Mouse (Mus musculus) heart, embryonic 13.5 days (tissue): ENCODE results near the gene Lmo4. TPM values are rescaled to one million over a fixed set of nuclear protein-coding genes. Genes with fewer than 3 reads are reported as not detected.

Experiments
- ATAC-seq: fragments of 200-750 bp; cut with Nextera tagmentation; 2 replicates; pipeline ENCODE4 v1.8.0; 2017; ENCODE audit warnings: moderate TSS enrichment; ENCODE audit not compliant: insufficient number of reproducible peaks, low FRiP score, low TSS enrichment; ENCODE audit errors: extremely low read depth
- H3K27ac ChIP-seq: fragments of 300-500 bp; sonication (generic); replicated peaks from 2 replicates; pipeline ENCODE4 v1.5.1; 2015; ENCODE audit warnings: moderate library complexity, mild to moderate bottlenecking, inconsistent platforms
- H3K27me3 ChIP-seq: fragments of 300-500 bp; sonication (generic); replicated peaks from 2 replicates; pipeline ENCODE4 v1.6.1; 2015; ENCODE audit warnings: mild to moderate bottlenecking, inconsistent platforms
- H3K36me3 ChIP-seq: fragments of 300-500 bp; sonication (generic); 2 replicates; pipeline ENCODE4 v1.6.1; 2015; ENCODE audit warnings: mild to moderate bottlenecking, inconsistent platforms
- H3K4me1 ChIP-seq: fragments of 300-500 bp; sonication (generic); 2 replicates; pipeline ENCODE4 v1.6.1; 2015; ENCODE audit warnings: inconsistent platforms
- H3K4me2 ChIP-seq: fragments of 300-500 bp; sonication (generic); 2 replicates; pipeline ENCODE4 v1.6.1; 2015; ENCODE audit warnings: inconsistent platforms, mild to moderate bottlenecking, moderate library complexity
- H3K4me3 ChIP-seq: fragments of 300-500 bp; sonication (generic); 2 replicates; pipeline ENCODE4 v1.5.1; 2015; ENCODE audit warnings: moderate library complexity, mild to moderate bottlenecking, inconsistent platforms
- H3K9ac ChIP-seq: fragments of 300-500 bp; sonication (generic); 2 replicates; pipeline ENCODE4 v1.6.1; 2015; ENCODE audit warnings: inconsistent platforms, mild to moderate bottlenecking, moderate library complexity
- H3K9me3 ChIP-seq: fragments of 300-500 bp; sonication (generic); 2 replicates; pipeline ENCODE4 v1.6.1; 2016; ENCODE audit warnings: inconsistent platforms
- WGBS: fragments of 180-500 bp; shearing (Covaris S2); methylation state at CpG from one replicate; pipeline ENCODE4 v1.1.7; 2015; ENCODE audit warnings: mixed read lengths; 5-methylcytosine and 5-hydroxymethylcytosine counted together
- polyA plus RNA-seq: library from polyadenylated mRNA; unstranded; fragments of >200 nt; fragmentation: Nextera tagmentation; extraction: Ambion mirVana; gene quantifications from 2 replicates; pipeline ENCODE4 v1.2.1, GENCODE M21; 2015

Gene Lmo4
- polyA plus RNA-seq, 1 experiment from 2014 or later = 37.4 TPM

GRCm38 (mm10) chr3:144203259-144203987, 1.6 kb downstream of the Lmo4 start:
- Histone ChIP-seq H3K9ac (peak overlapping the region; percentile 99), H3K27me3 (no peaks in the 10 kb centered on the region), H3K27ac (peak overlapping the region; percentile 99), H3K9me3 (no peaks in the 10 kb centered on the region), H3K36me3 (peaks cover 18% of the 10 kb centered on the region), H3K4me1 (peaks cover 36% of the 10 kb centered on the region), H3K4me3 (peak overlapping the region; percentile 94), H3K4me2 (peak overlapping the region; percentile 97)
- no peak for ATAC-seq
- WGBS = 0% methylated on average over 15 of the region's 15 CpGs

DNA sequence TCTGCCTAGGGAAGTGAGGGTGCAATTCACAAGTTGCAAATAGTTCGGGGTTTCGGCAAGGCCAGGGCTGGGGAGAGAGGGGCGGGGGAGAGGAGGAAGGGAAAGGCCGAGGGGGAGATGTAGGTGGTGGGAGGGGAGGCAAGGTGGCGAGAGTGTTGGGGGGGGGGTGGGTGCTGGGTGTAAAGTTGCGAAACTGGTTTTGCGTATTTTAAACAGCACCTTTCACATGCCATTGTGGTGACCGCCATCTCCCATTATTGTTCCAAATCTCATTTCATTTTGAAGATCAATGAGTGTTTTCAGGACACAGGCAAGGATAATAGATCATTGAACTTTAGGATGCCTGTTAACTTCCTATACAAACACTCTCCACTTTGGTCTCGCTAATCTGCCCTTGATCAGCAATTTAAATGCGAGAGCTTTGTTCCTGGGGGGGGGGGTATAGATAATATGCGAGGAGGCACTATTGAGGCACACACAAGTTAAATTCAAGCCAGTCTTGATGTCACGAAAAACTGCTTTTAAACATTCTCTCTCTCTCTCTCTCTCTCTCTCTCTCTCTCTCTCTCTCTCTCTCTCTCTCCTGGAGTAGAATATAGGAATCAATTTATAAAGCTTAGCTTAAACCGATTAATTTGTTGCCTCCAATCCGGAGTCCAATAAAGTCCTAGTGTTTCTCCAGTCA, 2.3 kb downstream of the Lmo4 start:
- ATAC-seq = no peak
- peak overlapping the region; percentile 99 for H3K9ac ChIP-seq
- peak overlapping the region; percentile 99 for H3K27ac ChIP-seq
- no peaks in the 10 kb centered on the region for H3K9me3 ChIP-seq
- peaks cover 43% of the 10 kb centered on the region for H3K4me1 ChIP-seq
- 2% methylated on average over 14 of the region's 14 CpGs for WGBS
- peak overlapping the region; percentile 97 for H3K4me2 ChIP-seq
- peak overlapping the region; percentile 94 for H3K4me3 ChIP-seq
- no peaks in the 10 kb centered on the region for H3K27me3 ChIP-seq
- H3K36me3 ChIP-seq = peaks cover 18% of the 10 kb centered on the region

DNA sequence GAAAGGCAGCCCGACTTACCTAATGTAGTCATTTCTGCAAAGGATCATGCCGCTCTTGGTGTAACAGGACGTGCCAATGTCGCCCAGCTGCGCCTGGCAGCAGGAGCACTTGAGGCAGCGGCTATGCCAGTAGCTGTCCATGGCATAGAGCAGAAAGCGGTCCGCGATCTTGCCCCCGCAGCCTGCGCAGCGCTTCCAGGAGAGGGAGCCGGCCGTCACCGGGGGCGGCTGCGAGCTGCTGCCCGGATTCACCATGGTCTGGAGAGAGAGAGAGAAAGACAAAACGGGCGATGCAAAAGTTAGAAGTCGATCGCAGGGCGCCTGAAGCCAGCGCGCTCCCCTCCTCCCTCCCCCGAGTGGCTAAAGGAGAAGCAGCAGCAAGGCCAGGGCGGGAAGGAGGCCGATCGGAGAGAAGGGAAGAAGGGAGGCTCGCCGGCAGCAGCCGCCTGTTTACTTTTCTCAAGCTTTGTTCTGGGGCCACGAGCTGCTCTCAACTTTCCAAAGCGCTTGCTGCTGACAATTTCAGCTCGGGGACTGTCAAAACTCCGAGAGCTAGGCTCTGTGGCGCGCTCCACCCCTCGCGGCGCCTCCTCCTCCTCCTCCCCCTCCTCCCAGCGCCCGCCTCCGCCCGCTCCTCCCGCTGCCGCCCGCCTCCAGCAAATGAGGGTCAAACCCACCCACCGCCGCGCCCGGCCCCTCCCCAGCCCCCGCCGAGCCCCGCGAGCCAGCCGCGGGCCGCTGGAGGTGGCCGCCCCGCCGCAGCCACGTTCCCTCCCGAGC, 3.0 kb downstream of the Lmo4 start:
- no peaks in the 10 kb centered on the region for H3K27me3 ChIP-seq
- H3K27ac ChIP-seq = peak overlapping the region; percentile 99
- no peaks in the 10 kb centered on the region for H3K9me3 ChIP-seq
- H3K4me3 ChIP-seq = peak overlapping the region; percentile 94
- peaks cover 49% of the 10 kb centered on the region for H3K4me1 ChIP-seq
- H3K4me2 ChIP-seq = peak overlapping the region; percentile 97
- under 1% methylated on average over 54 of the region's 64 CpGs for WGBS
- H3K36me3 ChIP-seq = peaks cover 18% of the 10 kb centered on the region
- peak; percentile 67 for ATAC-seq
- peak overlapping the region; percentile 99 for H3K9ac ChIP-seq

DNA sequence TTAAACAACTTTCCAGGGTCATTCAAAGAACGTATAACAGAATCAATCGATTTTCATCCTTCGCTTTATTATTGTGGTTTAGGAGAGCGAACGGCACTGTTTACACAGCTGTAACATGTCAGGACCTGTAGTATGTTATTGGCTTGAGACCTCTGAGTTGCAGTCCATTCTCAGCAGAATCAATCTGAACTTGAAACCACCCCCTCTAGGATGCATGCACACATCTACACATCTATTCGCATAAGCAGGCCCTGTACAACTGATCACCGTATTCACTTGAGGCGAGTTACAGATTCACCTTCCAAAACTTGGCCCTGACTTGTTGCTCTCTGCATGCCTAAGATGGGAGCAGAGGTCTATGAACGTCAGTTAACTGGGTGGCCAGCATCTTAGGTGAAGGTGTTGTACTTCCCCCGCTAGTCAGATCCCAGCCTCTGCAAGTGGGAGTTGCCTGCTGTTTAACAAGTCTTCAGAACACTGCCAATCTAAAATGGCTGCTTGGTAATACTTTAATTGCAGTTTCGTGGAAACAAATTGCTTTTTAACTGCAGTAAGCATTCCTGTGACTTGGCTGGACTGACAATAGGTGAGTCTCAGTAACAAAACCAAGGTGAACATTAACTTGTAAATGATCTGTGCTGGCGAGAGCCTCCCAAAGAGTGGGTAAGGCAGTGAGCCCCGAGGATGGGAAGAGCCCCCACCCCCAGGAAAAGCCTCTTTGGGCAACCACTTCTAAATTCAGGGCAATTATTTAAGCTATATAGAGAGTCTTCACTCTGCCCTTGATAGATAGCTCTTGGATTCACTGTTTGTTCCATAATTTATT, 19.5 kb downstream of the Lmo4 start:
- no peak overlapping the region for H3K27ac ChIP-seq
- no peak overlapping the region for H3K4me2 ChIP-seq
- H3K4me3 ChIP-seq = no peak overlapping the region
- no peaks in the 10 kb centered on the region for H3K9me3 ChIP-seq
- no peak for ATAC-seq
- H3K27me3 ChIP-seq = no peaks in the 10 kb centered on the region
- 75% methylated on average over 13 of the region's 13 CpGs for WGBS
- H3K9ac ChIP-seq = no peak overlapping the region
- H3K36me3 ChIP-seq = peaks cover 41% of the 10 kb centered on the region
- H3K4me1 ChIP-seq = no peaks in the 10 kb centered on the region

- Histone ChIP-seq H3K27me3 (no peaks in the 10 kb centered on the region), H3K27ac (no peak overlapping the region), H3K4me1 (no peaks in the 10 kb centered on the region), H3K4me3 (no peak overlapping the region), H3K4me2 (no peak overlapping the region), H3K9me3 (no peaks in the 10 kb centered on the region), H3K9ac (no peak overlapping the region), H3K36me3 (peaks cover 34% of the 10 kb centered on the region)
- 81% methylated on average over 4 of the region's 4 CpGs for WGBS
- no peak for ATAC-seq
Observed at GRCm38 (mm10) chr3:144184918-144185317, 20.1 kb downstream of the Lmo4 start.

- WGBS = 64% methylated on average over 6 of the region's 6 CpGs
- no peak for ATAC-seq
- H3K4me3 ChIP-seq = no peak overlapping the region
Observed at GRCm38 (mm10) chr3:144182229-144182628, 22.8 kb downstream of the Lmo4 start.

GRCm38 (mm10) chr3:144178937-144179336, 26.1 kb downstream of the Lmo4 start:
- no peak overlapping the region for H3K4me3 ChIP-seq
- 0 out of 2 replicates have a peak, but pooled peaks cover 9% of the 10 kb centered on the region for H3K4me1 ChIP-seq
- no peak overlapping the region for H3K4me2 ChIP-seq
- no peaks in the 10 kb centered on the region for H3K27me3 ChIP-seq
- WGBS = 56% methylated on average over 3 of the region's 3 CpGs
- no peaks in the 10 kb centered on the region for H3K9me3 ChIP-seq
- H3K36me3 ChIP-seq = no peaks in the 10 kb centered on the region
- H3K27ac ChIP-seq = no peak overlapping the region
- no peak for ATAC-seq
- H3K9ac ChIP-seq = no peak overlapping the region

More at GRCm38 (mm10) chr3:144182229-144182628, 22.8 kb downstream of the Lmo4 start:
- no peaks in the 10 kb centered on the region for H3K27me3 ChIP-seq
- no peak overlapping the region for H3K4me2 ChIP-seq
- H3K4me1 ChIP-seq = 0 out of 2 replicates have a peak, but pooled peaks cover 3% of the 10 kb centered on the region
- H3K36me3 ChIP-seq = peaks cover 7% of the 10 kb centered on the region
- H3K9ac ChIP-seq = no peak overlapping the region
- H3K9me3 ChIP-seq = no peaks in the 10 kb centered on the region
- no peak overlapping the region for H3K27ac ChIP-seq

GRCm38 (mm10) chr3:144173866-144174588, 31.0 kb downstream of the Lmo4 start:
- 65% methylated on average over 7 of the region's 7 CpGs for WGBS
- no peak overlapping the region for H3K27ac ChIP-seq
- no peak overlapping the region for H3K9ac ChIP-seq
- 0 out of 2 replicates have a peak, but pooled peaks cover 9% of the 10 kb centered on the region for H3K4me1 ChIP-seq
- no peak overlapping the region for H3K4me3 ChIP-seq
- no peak overlapping the region for H3K4me2 ChIP-seq
- no peaks in the 10 kb centered on the region for H3K27me3 ChIP-seq
- no peaks in the 10 kb centered on the region for H3K9me3 ChIP-seq
- H3K36me3 ChIP-seq = no peaks in the 10 kb centered on the region
- no peak for ATAC-seq

DNA sequence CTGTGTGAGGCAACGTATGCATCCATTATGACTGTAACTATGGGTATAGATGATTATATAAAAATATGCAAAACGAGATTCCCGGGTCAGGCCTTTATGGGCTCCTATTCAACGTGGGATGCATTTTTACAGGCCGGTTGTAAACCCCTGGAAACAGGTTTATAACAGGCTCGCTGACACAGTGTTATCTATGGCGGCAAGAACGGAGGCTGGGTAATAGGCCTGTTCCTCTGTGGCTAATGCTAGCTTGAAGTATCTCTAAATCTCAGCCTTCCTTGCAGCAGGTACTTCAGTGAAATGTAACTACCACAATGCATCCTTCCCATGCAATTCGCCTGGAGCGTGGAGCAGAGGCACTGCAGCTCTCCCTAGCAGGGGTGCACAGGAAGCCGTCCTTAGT, 31.9 kb downstream of the Lmo4 start:
- H3K9ac ChIP-seq = no peak overlapping the region
- 86% methylated on average over 11 of the region's 11 CpGs for WGBS
- ATAC-seq = no peak
- H3K4me3 ChIP-seq = no peak overlapping the region
- H3K36me3 ChIP-seq = no peaks in the 10 kb centered on the region
- 0 out of 2 replicates have a peak, but pooled peaks cover 9% of the 10 kb centered on the region for H3K4me1 ChIP-seq
- no peaks in the 10 kb centered on the region for H3K9me3 ChIP-seq
- no peak overlapping the region for H3K4me2 ChIP-seq
- H3K27me3 ChIP-seq = no peaks in the 10 kb centered on the region
- no peak overlapping the region for H3K27ac ChIP-seq

DNA sequence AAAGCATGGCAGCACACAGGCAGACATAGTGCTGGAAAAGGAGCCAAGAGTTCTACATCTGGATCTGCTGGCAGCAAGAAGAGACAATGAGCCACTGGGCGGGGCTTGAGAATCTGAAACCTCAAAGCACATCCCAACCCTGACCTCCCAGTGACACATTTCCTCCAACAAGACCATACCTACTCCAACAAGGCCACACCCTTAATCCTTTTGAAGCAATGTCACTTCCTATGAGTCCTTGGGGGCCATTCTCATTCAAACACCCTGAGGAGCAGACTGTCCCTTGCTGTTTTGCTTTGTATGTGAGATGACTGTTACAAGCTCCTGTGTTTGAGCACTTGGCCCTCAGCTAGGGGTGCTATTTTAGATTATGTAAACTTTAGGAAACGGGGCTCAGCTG, 33.3 kb downstream of the Lmo4 start:
- Histone ChIP-seq H3K4me1 (0 out of 2 replicates have a peak, but pooled peaks cover 6% of the 10 kb centered on the region), H3K27ac (no peak overlapping the region), H3K4me2 (no peak overlapping the region), H3K27me3 (no peaks in the 10 kb centered on the region), H3K36me3 (no peaks in the 10 kb centered on the region), H3K9me3 (no peaks in the 10 kb centered on the region), H3K9ac (no peak overlapping the region), H3K4me3 (no peak overlapping the region)
- no peak for ATAC-seq
- 61% methylated on average over 2 of the region's 2 CpGs for WGBS
